Mouse (Mus musculus) kidney, postnatal 0 days (tissue): Measurements from ENCODE around the gene Pdgfc. TPM values are rescaled to one million over a fixed set of nuclear protein-coding genes. Genes with fewer than 3 reads are reported as not detected.

Experiments
- ATAC-seq: fragments of 200-750 bp; cut with Nextera tagmentation; replicated peaks from 2 replicates; pipeline ENCODE4 v1.8.0; 2017; ENCODE audit warnings: low read depth, moderate number of reproducible peaks, moderate TSS enrichment, moderate library complexity; ENCODE audit not compliant: low FRiP score
- DNase-seq: peaks from one replicate; pipeline ENCODE4 v3.0.0-alpha.2; 2016; ENCODE audit warnings: low spot score
- H3K27ac ChIP-seq: fragments of 300-500 bp; sonication (generic); 2 replicates; pipeline ENCODE4 v1.5.1; 2014; ENCODE audit warnings: mild to moderate bottlenecking
- H3K27me3 ChIP-seq: fragments of 300-500 bp; sonication (generic); 2 replicates; pipeline ENCODE4 v1.6.1; 2014; ENCODE audit warnings: low read length, mixed read lengths; ENCODE audit not compliant: insufficient read depth
- H3K36me3 ChIP-seq: fragments of 300-500 bp; sonication (generic); 2 replicates; pipeline ENCODE4 v1.6.1; 2014; ENCODE audit warnings: low read length, mixed read lengths; ENCODE audit not compliant: insufficient read depth
- H3K4me1 ChIP-seq: fragments of 300-500 bp; sonication (generic); replicated peaks from 2 replicates; pipeline ENCODE4 v1.6.1; 2014; ENCODE audit warnings: antibody characterized with exemption, low read length, mixed read lengths; ENCODE audit not compliant: insufficient read depth
- H3K4me2 ChIP-seq: fragments of 300-500 bp; sonication (generic); 2 replicates; pipeline ENCODE4 v1.6.1; 2014; ENCODE audit warnings: mild to moderate bottlenecking, low read length, moderate library complexity, mixed read lengths
- H3K4me3 ChIP-seq: fragments of 300-500 bp; sonication (generic); replicated peaks from 2 replicates; pipeline ENCODE4 v1.5.1; 2014; ENCODE audit warnings: low read depth, low read length
- H3K9ac ChIP-seq: fragments of 300-500 bp; sonication (generic); 2 replicates; pipeline ENCODE4 v1.6.1; 2014; ENCODE audit warnings: low read depth, low read length
- H3K9me3 ChIP-seq: fragments of 300-500 bp; sonication (generic); replicated peaks from 2 replicates; pipeline ENCODE4 v1.6.1; 2016; ENCODE audit warnings: low read length, inconsistent platforms, mixed read lengths
- CTCF ChIP-seq: IDR thresholded peaks from 2 replicates; pipeline ENCODE4 v1.5.1; 2016; ENCODE audit warnings: antibody characterized with exemption, low read depth, mild to moderate bottlenecking, moderate library complexity
- WGBS: fragments of 180-500 bp; shearing (Covaris S2); extraction: QIAGEN DNeasy Blood & Tissue Kit; methylation state at CpG from one replicate; pipeline ENCODE4 v1.1.7; 2014; 5-methylcytosine and 5-hydroxymethylcytosine counted together
- polyA plus RNA-seq: library from polyadenylated mRNA; unstranded; fragments of >200 nt; fragmentation: Nextera tagmentation; extraction: Ambion mirVana; gene quantifications from 2 replicates; pipeline ENCODE4 v1.2.1, GENCODE M21; 2015

The Pdgfc gene
- polyA plus RNA-seq, 1 experiment from 2014 or later: 36.1 TPM

DNA sequence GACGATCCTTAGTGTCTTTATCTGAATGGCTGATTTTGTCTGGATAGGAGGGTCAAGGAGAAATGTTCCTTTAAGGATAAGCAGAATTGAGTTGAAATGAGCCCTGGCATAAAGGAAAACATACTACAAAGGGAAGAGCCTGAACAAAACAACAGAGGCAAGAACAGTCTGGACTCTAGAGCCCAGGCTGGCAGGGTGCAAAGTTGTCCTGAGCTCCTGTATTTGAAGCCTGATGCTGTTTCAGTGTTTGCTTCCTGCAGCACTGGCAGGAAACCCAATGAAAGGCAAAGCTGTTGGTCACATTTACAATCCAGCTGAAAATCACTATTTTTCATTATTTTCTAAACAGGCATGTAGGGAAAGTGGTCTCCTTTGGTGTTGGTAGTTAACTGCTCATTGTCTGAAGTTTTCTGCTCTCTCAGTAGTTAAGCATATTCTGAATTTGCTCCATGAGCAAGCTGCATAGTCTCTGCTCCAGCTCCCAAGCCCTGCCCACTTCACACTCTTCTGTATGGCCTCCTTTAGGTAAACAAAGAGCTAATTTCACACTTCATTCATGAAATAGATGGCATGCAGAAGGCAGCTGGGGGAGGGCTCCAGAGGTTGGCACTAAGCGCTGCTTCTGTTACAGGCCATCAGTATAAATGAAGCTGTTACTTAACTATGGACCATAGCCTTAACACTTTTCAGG is 8.6 kb downstream of the Pdgfc start:
- no peaks in the 10 kb centered on the region for H3K9me3 ChIP-seq
- 50% methylated on average over 2 of the region's 2 CpGs for WGBS
- H3K4me2 ChIP-seq: no peak overlapping the region
- no peak overlapping the region for H3K27ac ChIP-seq
- H3K36me3 ChIP-seq: no peaks in the 10 kb centered on the region
- H3K9ac ChIP-seq: no peak overlapping the region
- ATAC-seq (no peak; the same call in 1 of the 2 replicates), DNase-seq (no peak)
- peaks cover 6% of the 10 kb centered on the region; the same call in 1 of the 2 replicates for H3K4me1 ChIP-seq
- H3K4me3 ChIP-seq: no peak overlapping the region
- no peak for TF ChIP-seq CTCF
- no peaks in the 10 kb centered on the region for H3K27me3 ChIP-seq

GRCm38 (mm10) chr3:81045344-81046050 is 9.3 kb downstream of the Pdgfc start:
- no peak for TF ChIP-seq CTCF
- H3K9me3 ChIP-seq: no peaks in the 10 kb centered on the region
- H3K4me2 ChIP-seq: no peak overlapping the region
- no peak overlapping the region for H3K27ac ChIP-seq
- H3K36me3 ChIP-seq: no peaks in the 10 kb centered on the region
- H3K9ac ChIP-seq: no peak overlapping the region
- 56% methylated on average over 5 of the region's 5 CpGs for WGBS
- ATAC-seq (no peak), DNase-seq (no peak)
- H3K27me3 ChIP-seq: no peaks in the 10 kb centered on the region
- H3K4me3 ChIP-seq: no peak overlapping the region
- H3K4me1 ChIP-seq: peaks cover 6% of the 10 kb centered on the region; the same call in 1 of the 2 replicates

DNA sequence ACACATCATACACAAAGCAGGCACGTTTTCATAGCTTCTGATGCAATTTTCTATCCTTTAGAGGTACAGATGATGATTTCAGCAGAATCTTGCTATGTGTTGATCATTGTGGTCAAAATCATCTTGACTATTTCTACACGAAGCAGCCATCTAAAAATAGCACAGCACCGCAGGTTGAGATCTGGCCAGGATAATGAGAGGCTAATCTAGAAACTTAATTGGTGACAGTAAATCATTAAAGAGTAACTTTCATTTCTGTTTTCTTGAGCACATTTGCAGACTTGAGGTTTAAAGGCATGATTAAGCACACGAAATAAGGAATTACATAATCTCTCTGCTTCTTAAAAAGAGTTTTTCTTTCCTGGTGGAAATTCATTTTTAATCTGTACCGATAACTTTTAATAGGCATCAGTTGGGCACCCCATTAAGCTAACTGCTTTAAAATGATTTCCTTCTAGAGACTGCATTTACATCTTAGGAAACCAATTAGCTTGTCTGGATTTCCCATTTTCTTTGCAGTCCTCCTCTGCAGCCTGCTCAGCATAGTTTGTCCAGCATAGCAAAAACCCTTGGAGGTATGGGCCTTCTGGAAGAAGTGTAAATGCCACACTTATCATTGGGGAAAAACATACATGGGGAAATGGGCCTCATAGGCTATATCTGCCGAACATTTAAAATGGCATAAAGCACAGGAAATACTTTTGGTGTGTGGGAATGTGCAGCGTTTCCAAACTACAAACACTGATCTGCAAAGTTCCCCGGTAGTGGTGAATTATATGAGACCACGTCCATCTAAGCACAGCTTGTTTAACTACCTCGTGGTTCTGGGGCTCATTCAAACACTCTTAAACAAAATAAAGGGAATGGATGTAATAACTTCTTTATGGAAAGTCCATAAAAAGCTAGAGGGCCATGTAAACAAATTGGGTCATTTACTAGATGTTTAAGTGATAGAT is 10.7 kb downstream of the Pdgfc start:
- H3K4me1 ChIP-seq: peaks cover 6% of the 10 kb centered on the region; the same call in 1 of the 2 replicates
- no peaks in the 10 kb centered on the region for H3K9me3 ChIP-seq
- 25% methylated on average over 10 of the region's 10 CpGs for WGBS
- no peaks in the 10 kb centered on the region for H3K27me3 ChIP-seq
- TF ChIP-seq CTCF: no peak
- H3K27ac ChIP-seq: no peak overlapping the region
- ATAC-seq: no peak
- no peak overlapping the region for H3K9ac ChIP-seq
- no peaks in the 10 kb centered on the region for H3K36me3 ChIP-seq
- no peak overlapping the region for H3K4me3 ChIP-seq
- peak overlapping the region; percentile 6; the same call in 1 of the 2 replicates for H3K4me2 ChIP-seq
- no peak for DNase-seq

GRCm38 (mm10) chr3:81051522-81051921 is 15.3 kb downstream of the Pdgfc start:
- Histone ChIP-seq H3K4me3 (no peak overlapping the region), H3K4me1 (peaks cover 7% of the 10 kb centered on the region; the same call in 1 of the 2 replicates), H3K27me3 (no peaks in the 10 kb centered on the region), H3K36me3 (no peaks in the 10 kb centered on the region), H3K27ac (no peak overlapping the region), H3K4me2 (no peak overlapping the region), H3K9me3 (no peaks in the 10 kb centered on the region), H3K9ac (no peak overlapping the region)
- no peak for TF ChIP-seq CTCF
- DNase-seq (no peak), ATAC-seq (no peak)

DNA sequence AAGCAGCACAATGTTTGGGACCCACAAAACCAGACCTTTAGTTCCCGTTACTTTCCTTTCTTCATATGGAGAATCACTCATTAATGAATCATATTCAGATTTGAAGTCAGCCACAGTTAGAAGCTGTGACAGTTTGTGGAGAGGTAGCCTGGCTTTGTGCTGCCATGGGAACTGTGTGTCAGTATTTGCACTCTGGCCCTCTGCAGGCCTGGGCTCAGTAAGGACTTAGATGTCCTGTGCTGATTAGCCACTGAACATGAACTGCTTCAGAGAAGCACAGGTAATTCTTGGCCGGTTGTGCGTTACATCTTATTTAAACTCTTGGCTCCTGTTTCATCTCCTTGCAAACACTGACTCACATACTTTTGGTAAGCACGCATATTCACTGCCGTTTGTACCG is 16.2 kb downstream of the Pdgfc start:
- WGBS: 60% methylated on average over 6 of the region's 6 CpGs
- Histone ChIP-seq H3K9ac (no peak overlapping the region), H3K4me1 (peaks cover 7% of the 10 kb centered on the region; the same call in 1 of the 2 replicates), H3K9me3 (no peaks in the 10 kb centered on the region), H3K27ac (no peak overlapping the region), H3K36me3 (no peaks in the 10 kb centered on the region), H3K27me3 (no peaks in the 10 kb centered on the region), H3K4me3 (no peak overlapping the region), H3K4me2 (no peak overlapping the region)
- DNase-seq: no peak
- TF ChIP-seq CTCF: no peak
- ATAC-seq: no peak

DNA sequence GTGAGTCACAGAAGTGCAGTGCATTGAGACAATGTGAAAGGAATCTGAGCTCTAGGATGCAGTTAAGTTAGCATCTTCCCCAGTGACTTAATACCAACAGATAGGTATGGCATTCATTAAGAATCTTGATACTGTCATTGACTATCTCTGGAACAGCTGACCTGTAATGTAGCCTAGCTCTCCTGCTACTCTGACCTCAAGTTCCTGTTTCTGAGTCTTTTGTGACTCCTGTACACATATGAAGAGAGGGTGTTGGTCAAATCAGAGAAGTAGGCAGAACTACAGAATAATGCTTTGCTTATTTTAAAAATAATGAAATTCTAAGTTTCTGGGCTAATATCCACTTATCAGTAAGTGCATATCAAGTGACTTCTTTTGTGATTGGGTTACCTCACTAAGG is 17.9 kb downstream of the Pdgfc start:
- DNase-seq: no peak
- Histone ChIP-seq H3K36me3 (no peaks in the 10 kb centered on the region), H3K9me3 (no peaks in the 10 kb centered on the region), H3K4me2 (no peak overlapping the region), H3K27ac (no peak overlapping the region), H3K9ac (no peak overlapping the region), H3K27me3 (no peaks in the 10 kb centered on the region), H3K4me1 (peaks cover 7% of the 10 kb centered on the region; the same call in 1 of the 2 replicates), H3K4me3 (no peak overlapping the region)
- no peak for ATAC-seq
- no peak for TF ChIP-seq CTCF
